Mouse (Mus musculus): ENCODE results near the gene Rln3. TPM values are rescaled to one million over a fixed set of nuclear protein-coding genes. Genes with fewer than 3 reads are reported as not detected.

Gene Rln3
- polyA plus RNA-seq, 1 experiment from 2014 or later = not detected

DNA sequence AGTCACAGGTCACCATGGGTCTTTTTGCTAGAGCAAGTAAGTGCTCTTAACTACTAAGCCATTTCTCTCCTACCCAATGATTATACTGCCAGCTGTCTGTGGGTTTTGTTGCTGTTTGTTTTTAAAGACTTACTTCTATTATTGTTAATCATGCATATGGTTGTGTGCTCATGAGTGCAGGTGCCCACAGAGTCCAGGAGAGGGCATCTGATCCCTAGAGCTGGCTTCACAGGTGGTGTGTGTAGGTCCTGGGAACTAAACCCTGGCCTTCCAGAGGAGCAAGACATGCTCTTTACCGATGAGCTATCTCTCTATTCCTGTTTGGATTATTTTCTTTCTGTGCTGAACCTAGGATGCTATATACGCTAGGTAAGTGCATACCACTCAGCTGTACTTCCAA, 14.4 kb upstream of the Rln3 start:
- Histone ChIP-seq H3K27me3 (replicated peaks; ENCODE audit: control insufficient read depth, insufficient read depth, low read length) (no peaks in the 10 kb centered on the region), H3K4me1 (ENCODE audit: control insufficient read depth, insufficient read depth, low read length) (no peaks in the 10 kb centered on the region), H3K27ac (replicated peaks; ENCODE audit: low read depth, low read length) (no peak overlapping the region), H3K36me3 (ENCODE audit: control insufficient read depth, insufficient read depth, low read length) (no peaks in the 10 kb centered on the region), H3K9ac (ENCODE audit: low read depth, low read length) (no peak overlapping the region), H3K4me3 (ENCODE audit: low read depth, low read length) (no peak overlapping the region), H3K4me2 (ENCODE audit: low read depth, low read length) (no peak overlapping the region), H3K9me3 (ENCODE audit: control insufficient read depth, low read length) (no peaks in the 10 kb centered on the region)
- ATAC-seq (ENCODE audit: low read depth) (no peak), DNase-seq (ENCODE audit: low spot score) (no peak)
- WGBS = 87% methylated on average over 2 of the region's 2 CpGs

DNA sequence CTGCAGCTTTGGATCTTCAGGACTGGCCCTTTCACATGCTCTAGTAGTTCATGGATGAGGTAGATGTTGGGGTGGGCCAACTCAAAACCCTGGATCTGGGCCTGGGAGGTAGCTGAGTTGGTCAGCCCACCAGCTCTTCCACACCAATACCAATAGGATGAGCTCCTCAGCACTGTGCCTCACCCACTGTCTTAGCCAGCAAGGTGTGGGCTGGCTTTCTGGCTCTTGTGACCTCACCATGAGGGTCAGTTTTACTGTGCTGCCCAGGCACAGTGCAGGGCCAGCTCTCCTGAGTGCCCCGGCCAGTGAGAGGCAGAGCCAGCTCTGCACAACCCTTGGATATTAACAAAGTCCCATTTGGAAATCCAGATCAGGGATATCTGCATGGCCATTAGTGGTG, 13.0 kb upstream of the Rln3 start:
- DNase-seq (ENCODE audit: low spot score) = no peak
- H3K4me2 ChIP-seq (ENCODE audit: low read depth, low read length) = no peak overlapping the region
- no peaks in the 10 kb centered on the region for H3K27me3 ChIP-seq (replicated peaks; ENCODE audit: control insufficient read depth, insufficient read depth, low read length)
- no peaks in the 10 kb centered on the region for H3K4me1 ChIP-seq (ENCODE audit: control insufficient read depth, insufficient read depth, low read length)
- H3K4me3 ChIP-seq (ENCODE audit: low read depth, low read length) = no peak overlapping the region
- no peak overlapping the region for H3K27ac ChIP-seq (replicated peaks; ENCODE audit: low read depth, low read length)
- no peaks in the 10 kb centered on the region for H3K9me3 ChIP-seq (ENCODE audit: control insufficient read depth, low read length)
- H3K9ac ChIP-seq (ENCODE audit: low read depth, low read length) = no peak overlapping the region
- WGBS = 100% methylated on average over 1 of the region's 1 CpGs
- H3K36me3 ChIP-seq (ENCODE audit: control insufficient read depth, insufficient read depth, low read length) = no peaks in the 10 kb centered on the region
- ATAC-seq (ENCODE audit: low read depth) = no peak

DNA sequence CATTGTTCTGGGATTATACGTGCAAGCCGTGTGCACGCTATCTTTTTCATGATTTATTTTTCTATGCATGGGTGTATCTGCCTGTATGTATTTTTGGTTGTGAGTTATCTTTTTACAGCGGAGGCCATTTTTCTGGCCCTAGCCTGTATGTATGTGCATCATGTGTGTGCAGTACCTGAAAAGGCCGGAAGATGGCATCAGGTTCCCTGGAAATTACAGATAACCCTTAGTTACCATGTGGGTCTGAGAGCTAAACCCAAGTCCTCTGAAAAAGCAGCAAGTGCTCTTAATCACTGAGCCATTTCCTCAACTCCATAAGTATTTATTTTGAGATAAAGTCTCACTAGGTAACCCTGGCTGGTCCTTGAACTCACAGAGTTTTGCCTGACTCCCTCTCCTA, 8.4 kb upstream of the Rln3 start:
- no peaks in the 10 kb centered on the region for H3K4me1 ChIP-seq (ENCODE audit: control insufficient read depth, insufficient read depth, low read length)
- 95% methylated on average over 5 of the region's 5 CpGs for WGBS
- ATAC-seq (ENCODE audit: low read depth) = no peak

DNA sequence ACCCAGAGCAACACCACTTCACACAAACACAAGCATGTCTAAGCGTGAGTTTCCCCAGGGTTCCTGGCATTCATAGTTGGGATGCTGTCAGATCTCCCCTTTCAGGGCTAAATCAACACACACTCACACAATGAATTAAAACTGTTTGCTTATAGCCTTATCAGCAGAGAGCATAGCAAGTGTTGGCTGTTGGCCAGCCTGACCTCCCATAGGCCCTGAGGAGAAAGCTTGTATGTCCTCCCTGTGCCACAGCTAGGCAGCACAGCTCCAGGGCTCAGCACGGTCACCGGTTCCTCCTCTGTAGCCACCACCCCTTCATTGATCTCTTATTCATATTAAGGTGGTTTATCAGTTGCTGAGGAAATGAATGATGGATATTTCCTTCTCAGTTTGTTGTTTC, 7.9 kb upstream of the Rln3 start:
- H3K9ac ChIP-seq (ENCODE audit: low read depth, low read length) = no peak overlapping the region
- H3K9me3 ChIP-seq (ENCODE audit: control insufficient read depth, low read length) = no peaks in the 10 kb centered on the region
- 78% methylated on average over 3 of the region's 3 CpGs for WGBS
- H3K27me3 ChIP-seq (replicated peaks; ENCODE audit: control insufficient read depth, insufficient read depth, low read length) = no peaks in the 10 kb centered on the region
- ATAC-seq (ENCODE audit: low read depth) (peak; percentile 37; the same call in 1 of the 2 replicates), DNase-seq (ENCODE audit: low spot score) (peak; percentile 33)
- H3K4me2 ChIP-seq (ENCODE audit: low read depth, low read length) = no peak overlapping the region
- H3K27ac ChIP-seq (replicated peaks; ENCODE audit: low read depth, low read length) = no peak overlapping the region
- H3K4me3 ChIP-seq (ENCODE audit: low read depth, low read length) = no peak overlapping the region
- no peaks in the 10 kb centered on the region for H3K36me3 ChIP-seq (ENCODE audit: control insufficient read depth, insufficient read depth, low read length)
- no peaks in the 10 kb centered on the region for H3K4me1 ChIP-seq (ENCODE audit: control insufficient read depth, insufficient read depth, low read length)

More for the DNA sequence above, 8.4 kb upstream of the Rln3 start:
- no peak for DNase-seq (ENCODE audit: low spot score)
- no peak overlapping the region for H3K9ac ChIP-seq (ENCODE audit: low read depth, low read length)
- H3K27ac ChIP-seq (replicated peaks; ENCODE audit: low read depth, low read length) = no peak overlapping the region
- H3K27me3 ChIP-seq (replicated peaks; ENCODE audit: control insufficient read depth, insufficient read depth, low read length) = no peaks in the 10 kb centered on the region
- no peaks in the 10 kb centered on the region for H3K36me3 ChIP-seq (ENCODE audit: control insufficient read depth, insufficient read depth, low read length)
- H3K4me2 ChIP-seq (ENCODE audit: low read depth, low read length) = no peak overlapping the region
- no peaks in the 10 kb centered on the region for H3K9me3 ChIP-seq (ENCODE audit: control insufficient read depth, low read length)
- no peak overlapping the region for H3K4me3 ChIP-seq (ENCODE audit: low read depth, low read length)

DNA sequence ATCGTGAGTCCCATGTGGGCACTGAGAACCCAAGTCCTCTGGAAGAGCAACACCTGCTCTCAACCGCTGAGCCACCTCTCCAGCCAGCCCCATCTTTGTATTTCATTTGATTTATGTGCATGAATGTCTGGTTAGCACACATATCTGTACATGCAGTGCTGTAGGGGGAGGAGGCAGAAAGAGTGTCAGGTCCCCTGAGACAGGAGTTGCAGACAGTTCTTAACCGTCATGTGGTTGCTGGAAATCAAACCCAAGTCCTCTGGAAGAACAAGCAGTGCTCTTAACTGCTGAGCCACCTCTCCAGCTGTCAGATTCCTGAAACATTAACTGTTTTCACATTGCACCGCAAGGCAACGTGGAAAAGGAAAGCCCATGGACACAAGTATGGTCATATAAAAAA, 3.4 kb upstream of the Rln3 start:
- Histone ChIP-seq H3K4me2 (ENCODE audit: low read depth, low read length) (no peak overlapping the region), H3K9ac (ENCODE audit: low read depth, low read length) (no peak overlapping the region), H3K27me3 (replicated peaks; ENCODE audit: control insufficient read depth, insufficient read depth, low read length) (peaks cover 28% of the 10 kb centered on the region), H3K4me1 (ENCODE audit: control insufficient read depth, insufficient read depth, low read length) (no peaks in the 10 kb centered on the region), H3K36me3 (ENCODE audit: control insufficient read depth, insufficient read depth, low read length) (no peaks in the 10 kb centered on the region), H3K4me3 (ENCODE audit: low read depth, low read length) (no peak overlapping the region), H3K9me3 (ENCODE audit: control insufficient read depth, low read length) (no peaks in the 10 kb centered on the region), H3K27ac (replicated peaks; ENCODE audit: low read depth, low read length) (no peak overlapping the region)
- DNase-seq (ENCODE audit: low spot score) = no peak
- no peak for ATAC-seq (ENCODE audit: low read depth)
- 58% methylated on average over 5 of the region's 5 CpGs for WGBS

DNA sequence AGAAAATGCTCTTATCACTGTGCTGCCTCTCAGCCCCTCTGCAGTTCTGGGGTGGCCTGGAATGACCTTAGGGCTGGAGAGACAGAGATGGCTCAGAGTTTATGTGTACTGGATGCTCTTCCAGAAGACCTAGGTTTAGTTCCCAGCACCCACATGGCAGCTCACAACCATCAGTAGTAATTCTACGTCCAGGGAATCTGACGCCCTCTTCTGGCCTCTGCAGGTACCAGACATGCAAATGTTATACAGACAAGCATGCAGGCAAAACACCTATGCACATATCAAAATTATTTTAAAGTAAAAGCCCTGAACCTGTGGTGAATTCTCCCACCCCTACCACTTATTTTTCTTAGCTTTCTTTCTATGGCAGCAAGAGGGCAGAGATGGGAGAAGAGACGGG, 1.7 kb upstream of the Rln3 start:
- WGBS = 77% methylated on average over 3 of the region's 3 CpGs
- peaks cover 5% of the 10 kb centered on the region; the same call in 1 of the 2 replicates for H3K4me1 ChIP-seq (ENCODE audit: control insufficient read depth, insufficient read depth, low read length)

DNA sequence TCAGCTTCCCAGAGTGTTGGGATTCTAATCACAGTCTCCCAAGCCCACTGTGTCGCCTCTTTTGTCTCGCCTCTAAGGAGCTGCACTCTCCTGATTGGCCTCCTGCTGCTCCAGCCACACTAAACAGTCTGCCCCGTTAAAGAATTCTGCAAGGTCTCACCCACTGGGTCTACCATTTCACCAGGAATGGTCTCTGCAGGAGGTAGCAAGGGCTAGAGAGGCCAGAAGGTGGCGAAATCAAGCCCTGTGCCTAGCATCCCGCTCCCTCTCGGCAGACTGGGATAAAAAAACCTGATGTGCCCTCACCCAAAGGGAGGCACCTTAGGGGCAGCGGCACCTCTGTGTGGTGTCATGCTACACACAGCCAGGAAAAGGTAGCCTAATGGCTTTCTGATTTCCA, 697 bp downstream of the Rln3 start:
- 7% methylated on average over 7 of the region's 7 CpGs for WGBS
- H3K4me3 ChIP-seq (ENCODE audit: low read depth, low read length) = no peak overlapping the region
- H3K4me1 ChIP-seq (ENCODE audit: control insufficient read depth, insufficient read depth, low read length) = peaks cover 5% of the 10 kb centered on the region; the same call in 1 of the 2 replicates
- H3K27me3 ChIP-seq (replicated peaks; ENCODE audit: control insufficient read depth, insufficient read depth, low read length) = peaks cover 57% of the 10 kb centered on the region
- no peak overlapping the region for H3K27ac ChIP-seq (replicated peaks; ENCODE audit: low read depth, low read length)
- no peak overlapping the region for H3K9ac ChIP-seq (ENCODE audit: low read depth, low read length)
- no peaks in the 10 kb centered on the region for H3K9me3 ChIP-seq (ENCODE audit: control insufficient read depth, low read length)
- DNase-seq (ENCODE audit: low spot score) (no peak), ATAC-seq (ENCODE audit: low read depth) (no peak)
- no peak overlapping the region for H3K4me2 ChIP-seq (ENCODE audit: low read depth, low read length)
- H3K36me3 ChIP-seq (ENCODE audit: control insufficient read depth, insufficient read depth, low read length) = no peaks in the 10 kb centered on the region

More for the DNA sequence above, 1.7 kb upstream of the Rln3 start:
- Histone ChIP-seq H3K36me3 (ENCODE audit: control insufficient read depth, insufficient read depth, low read length) (no peaks in the 10 kb centered on the region), H3K4me2 (ENCODE audit: low read depth, low read length) (no peak overlapping the region), H3K4me3 (ENCODE audit: low read depth, low read length) (no peak overlapping the region), H3K27me3 (replicated peaks; ENCODE audit: control insufficient read depth, insufficient read depth, low read length) (peaks cover 45% of the 10 kb centered on the region), H3K9ac (ENCODE audit: low read depth, low read length) (no peak overlapping the region), H3K27ac (replicated peaks; ENCODE audit: low read depth, low read length) (no peak overlapping the region), H3K9me3 (ENCODE audit: control insufficient read depth, low read length) (no peaks in the 10 kb centered on the region)
- no peak for ATAC-seq (ENCODE audit: low read depth)
- DNase-seq (ENCODE audit: low spot score) = no peak

DNA sequence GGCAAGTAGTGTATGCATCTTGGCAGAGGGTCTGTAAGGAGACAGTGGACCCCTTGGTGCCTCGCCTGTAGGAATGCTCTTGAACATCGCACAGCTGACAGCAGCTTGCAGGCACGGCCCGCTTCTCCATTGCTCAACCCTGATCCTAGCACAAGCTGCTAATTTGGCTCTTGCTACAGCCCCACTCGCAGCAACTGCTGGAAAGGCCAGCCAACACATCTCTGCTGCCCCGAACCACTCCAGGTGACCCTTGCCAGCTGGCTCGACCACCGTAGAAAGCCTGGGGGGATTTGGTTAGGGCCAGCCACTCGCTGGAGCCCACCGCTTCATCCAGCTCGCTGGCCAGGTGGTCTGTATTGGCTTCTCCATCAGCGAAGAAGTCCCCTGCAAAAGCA, 1.9 kb downstream of the Rln3 start:
- Histone ChIP-seq H3K9me3 (ENCODE audit: control insufficient read depth, low read length) (no peaks in the 10 kb centered on the region), H3K4me2 (ENCODE audit: low read depth, low read length) (peak overlapping the region; percentile 79), H3K4me1 (ENCODE audit: control insufficient read depth, insufficient read depth, low read length) (peaks cover 5% of the 10 kb centered on the region; the same call in 1 of the 2 replicates), H3K9ac (ENCODE audit: low read depth, low read length) (no peak overlapping the region), H3K4me3 (ENCODE audit: low read depth, low read length) (peak overlapping the region; percentile 45; the same call in 1 of the 2 replicates), H3K27ac (replicated peaks; ENCODE audit: low read depth, low read length) (no peak overlapping the region), H3K27me3 (replicated peaks; ENCODE audit: control insufficient read depth, insufficient read depth, low read length) (peaks cover 57% of the 10 kb centered on the region), H3K36me3 (ENCODE audit: control insufficient read depth, insufficient read depth, low read length) (no peaks in the 10 kb centered on the region)
- DNase-seq (ENCODE audit: low spot score) (no peak), ATAC-seq (ENCODE audit: low read depth) (no peak)
- 28% methylated on average over 10 of the region's 12 CpGs for WGBS

DNA sequence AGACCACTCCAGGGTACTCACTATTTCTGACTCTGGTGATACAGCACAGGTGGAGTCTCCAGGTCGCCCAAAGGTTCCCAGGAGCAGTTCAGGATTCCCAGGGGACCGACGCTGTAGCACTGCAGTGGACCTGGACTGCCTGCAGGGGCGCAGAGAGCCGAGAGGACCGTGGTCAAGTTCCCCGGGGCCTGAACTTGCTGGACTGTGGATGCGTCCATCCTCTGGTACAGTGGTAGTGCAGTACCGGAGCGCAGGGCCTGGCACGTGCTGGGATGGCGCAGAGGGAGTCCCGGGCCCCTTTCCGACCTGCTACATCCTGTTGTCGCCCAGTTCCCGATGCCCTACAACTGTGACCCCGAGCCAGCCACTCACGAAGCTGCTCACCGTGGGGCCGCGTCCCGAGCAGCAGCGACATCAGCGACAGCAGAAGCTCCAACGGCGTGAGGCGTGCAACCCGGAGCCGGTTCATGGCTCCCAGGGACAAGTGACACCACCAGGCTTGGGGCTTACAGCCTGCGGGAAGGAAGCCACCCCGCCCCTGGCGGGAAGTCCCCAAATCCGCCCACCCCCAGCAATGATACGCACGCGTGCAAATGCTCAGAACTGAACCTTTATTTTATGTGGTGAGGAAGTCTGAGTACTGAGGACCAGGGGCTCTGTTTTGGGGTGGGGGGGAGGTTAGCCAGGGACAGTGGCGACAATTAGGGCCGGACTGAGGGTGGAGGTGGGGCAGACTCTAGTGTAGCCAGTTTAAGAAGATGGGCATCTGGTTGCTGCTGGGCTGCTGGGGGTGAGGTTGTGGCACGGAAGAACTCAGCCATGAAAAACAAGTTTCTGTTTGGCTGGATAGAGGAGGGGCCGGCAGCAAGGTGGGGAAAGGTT, 2.5 kb downstream of the Rln3 start, which contains the start of gene Il27ra:
Gene Il27ra (minus strand): TSS at position 524 of the 882 bp plus-strand sequence.
- WGBS = 5% methylated on average over 34 of the region's 40 CpGs
- H3K27ac ChIP-seq (replicated peaks; ENCODE audit: low read depth, low read length) = no peak within 1 kb of the TSS
- H3K4me1 ChIP-seq (ENCODE audit: control insufficient read depth, insufficient read depth, low read length) = peaks cover 5% of the 10 kb centered on the region; the same call in 1 of the 2 replicates
- no peaks in the 10 kb centered on the region for H3K9me3 ChIP-seq (ENCODE audit: control insufficient read depth, low read length)
- H3K9ac ChIP-seq (ENCODE audit: low read depth, low read length) = peak within 1 kb of the TSS; percentile 58
- DNase-seq (ENCODE audit: low spot score) = peak; percentile 72
- 0 out of 2 replicates have a peak, but pooled peaks have one; percentile 50 for ATAC-seq (ENCODE audit: low read depth)
- H3K4me3 ChIP-seq (ENCODE audit: low read depth, low read length) = peak within 1 kb of the TSS; percentile 45
- peak within 1 kb of the TSS; percentile 79 for H3K4me2 ChIP-seq (ENCODE audit: low read depth, low read length)
- no peaks in the 10 kb centered on the region for H3K36me3 ChIP-seq (ENCODE audit: control insufficient read depth, insufficient read depth, low read length)
- H3K27me3 ChIP-seq (replicated peaks; ENCODE audit: control insufficient read depth, insufficient read depth, low read length) = peaks cover 57% of the 10 kb centered on the region

Measured in embryonic facial prominence, embryonic 14.5 days (tissue).